Mouse (Mus musculus) bone marrow macrophage, adult 2 months (primary cell): ENCODE data around the gene Ola1.

Source experiments
- CTCF ChIP-seq: IDR thresholded peaks from 2 replicates; pipeline ENCODE4 v1.5.1; 2012; ENCODE audit warnings: low read depth, mild to moderate bottlenecking, low read length, moderate library complexity
- POLR2A ChIP-seq: IDR thresholded peaks from 2 replicates; pipeline ENCODE4 v1.6.1; 2012; ENCODE audit warnings: mild to moderate bottlenecking, low read depth, low read length, borderline replicate concordance

- no peak for TF ChIP-seq CTCF
- no peak for TF ChIP-seq POLR2A
Observed at GRCm38 (mm10) chr2:73127686-73128085, 91.0 kb downstream of the Ola1 start.
